Mouse (Mus musculus): ENCODE results near the gene Hs3st4.

GRCm38 (mm10) chr7:124180926-124181325 is 198.3 kb downstream of the Hs3st4 start:
- TF ChIP-seq CTCF (conservative IDR thresholded peaks at IDR 0.05 in 1 of 2, IDR thresholded peaks at IDR 0.05 in 1 of 2; ENCODE audit: low read depth in 2 of 2, low read length in 2 of 2) (no peak), POLR2A (IDR thresholded peaks at IDR 0.05; ENCODE audit: low read depth, low read length) (no peak)
